Mouse (Mus musculus): Measurements from ENCODE around the gene Lrpprc. TPM values are rescaled to one million over a fixed set of nuclear protein-coding genes. Genes with fewer than 3 reads are reported as not detected.

The Lrpprc gene
- polyA plus RNA-seq, 1 experiment from 2014 or later, result 54.8 TPM

DNA sequence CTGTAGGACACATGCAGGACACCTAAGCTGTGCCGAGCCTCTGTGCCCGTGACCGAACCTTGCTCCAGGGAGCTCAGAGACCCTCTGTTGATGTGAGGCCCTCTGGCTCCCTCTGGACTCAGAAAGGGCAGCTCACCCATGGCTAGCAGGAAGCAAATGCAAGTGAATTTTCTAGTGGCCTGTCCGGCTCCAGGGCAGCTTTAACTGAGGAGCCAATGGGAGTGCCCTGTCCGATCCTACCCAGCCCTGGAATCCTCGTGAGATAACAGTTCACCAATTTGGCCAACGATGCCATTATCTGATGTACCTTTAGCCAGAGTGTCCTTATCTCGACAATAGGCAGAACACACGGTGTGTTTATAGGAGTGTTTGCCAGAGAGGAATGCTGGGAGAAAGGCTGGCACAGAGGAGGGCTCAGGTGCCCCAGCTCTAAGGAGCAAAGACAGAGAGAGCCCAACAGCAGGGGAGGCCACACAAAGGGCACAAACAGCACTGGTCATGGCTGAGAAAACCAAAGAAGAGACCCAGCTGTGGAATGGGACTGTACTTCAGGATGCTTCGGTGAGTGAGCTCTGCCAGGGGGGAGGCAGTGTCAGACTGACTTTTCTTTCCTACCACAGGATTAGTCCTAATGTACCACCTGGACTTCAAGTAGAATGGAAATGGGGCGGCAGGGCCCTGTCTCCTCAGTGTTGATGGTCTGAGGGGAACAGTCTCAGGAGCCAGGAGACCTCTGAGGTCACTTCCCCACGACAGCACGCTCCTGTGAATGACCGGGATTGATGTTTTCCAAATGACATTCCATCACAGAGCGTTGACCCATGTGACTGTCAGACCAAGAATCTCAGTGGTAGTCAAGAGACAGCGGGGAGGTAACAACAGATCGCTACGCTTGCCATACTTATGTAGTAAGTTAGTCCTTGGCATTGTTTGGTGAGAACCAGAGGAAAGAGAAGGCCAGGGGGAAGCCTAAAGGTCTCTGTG lies 107.6 kb downstream of the Lrpprc start, which contains the start of gene Abcg5:
Gene Abcg5, minus strand, starts transcription at position 278 of the 984 bp plus-strand sequence.
- Histone ChIP-seq H3K4me1 (ENCODE audit: insufficient read depth, low read length) (peaks cover 14% of the 10 kb centered on the region), H3K4me2 (replicated peaks; ENCODE audit: low read depth, low read length) (no peak within 1 kb of the TSS), H3K9ac (replicated peaks; ENCODE audit: low read length) (no peak within 1 kb of the TSS), H3K36me3 (ENCODE audit: insufficient read depth, low read length) (no peaks in the 10 kb centered on the region), H3K27me3 (ENCODE audit: insufficient read depth, low read length) (no peaks in the 10 kb centered on the region), H3K9me3 (ENCODE audit: low read length) (no peaks in the 10 kb centered on the region), H3K4me3 (ENCODE audit: low read length) (no peak within 1 kb of the TSS), H3K27ac (ENCODE audit: low read length) (no peak within 1 kb of the TSS)
- peak; percentile 24; the same call in 1 of the 2 replicates for ATAC-seq (ENCODE audit: low FRiP score, low TSS enrichment)
- WGBS, result 70% methylated on average over 18 of the region's 18 CpGs

- Histone ChIP-seq H3K9me3 (ENCODE audit: low read length) (no peaks in the 10 kb centered on the region), H3K27me3 (ENCODE audit: insufficient read depth, low read length) (no peaks in the 10 kb centered on the region), H3K9ac (replicated peaks; ENCODE audit: low read length) (no peak overlapping the region), H3K36me3 (ENCODE audit: insufficient read depth, low read length) (no peaks in the 10 kb centered on the region), H3K4me2 (replicated peaks; ENCODE audit: low read depth, low read length) (no peak overlapping the region), H3K4me3 (ENCODE audit: low read length) (no peak overlapping the region), H3K27ac (ENCODE audit: low read length) (no peak overlapping the region), H3K4me1 (ENCODE audit: insufficient read depth, low read length) (peaks cover 14% of the 10 kb centered on the region)
- WGBS, result 82% methylated on average over 3 of the region's 3 CpGs
- no peak for ATAC-seq (ENCODE audit: low FRiP score, low TSS enrichment)
Measured at GRCm38 (mm10) chr17:84681670-84682069, 108.9 kb downstream of the Lrpprc start.

DNA sequence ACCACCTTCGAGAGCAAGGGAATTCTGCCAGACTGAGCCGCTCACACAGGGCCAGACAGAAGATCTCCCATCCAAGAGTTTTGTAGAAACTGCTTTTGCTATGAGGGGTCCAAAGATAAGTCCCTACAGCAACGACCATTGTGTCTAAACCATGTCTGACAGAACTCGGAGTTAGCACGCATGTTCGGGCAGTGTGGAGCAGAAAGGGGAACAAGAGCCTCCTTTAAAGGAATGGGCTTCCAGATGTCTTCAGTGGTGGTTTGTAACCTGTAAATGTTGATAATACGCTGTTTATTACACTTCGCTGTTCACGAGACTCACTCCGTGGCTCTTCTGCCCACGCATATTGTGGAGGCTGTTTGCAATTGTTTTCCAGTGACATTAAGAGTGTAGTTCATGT lies 113.0 kb downstream of the Lrpprc start:
- no peak for ATAC-seq (ENCODE audit: low FRiP score, low TSS enrichment)
- WGBS, result 82% methylated on average over 11 of the region's 11 CpGs
- Histone ChIP-seq H3K4me1 (ENCODE audit: insufficient read depth, low read length) (peaks cover 31% of the 10 kb centered on the region), H3K9me3 (ENCODE audit: low read length) (no peaks in the 10 kb centered on the region), H3K27me3 (ENCODE audit: insufficient read depth, low read length) (no peaks in the 10 kb centered on the region), H3K4me2 (replicated peaks; ENCODE audit: low read depth, low read length) (no peak overlapping the region), H3K27ac (ENCODE audit: low read length) (no peak overlapping the region), H3K36me3 (ENCODE audit: insufficient read depth, low read length) (no peaks in the 10 kb centered on the region), H3K4me3 (ENCODE audit: low read length) (no peak overlapping the region), H3K9ac (replicated peaks; ENCODE audit: low read length) (no peak overlapping the region)

- Histone ChIP-seq H3K9me3 (ENCODE audit: low read length) (no peaks in the 10 kb centered on the region), H3K4me1 (ENCODE audit: insufficient read depth, low read length) (peaks cover 35% of the 10 kb centered on the region), H3K9ac (replicated peaks; ENCODE audit: low read length) (peak within 1 kb of the TSS; percentile 66), H3K27ac (ENCODE audit: low read length) (no peak within 1 kb of the TSS), H3K27me3 (ENCODE audit: insufficient read depth, low read length) (no peaks in the 10 kb centered on the region), H3K36me3 (ENCODE audit: insufficient read depth, low read length) (no peaks in the 10 kb centered on the region), H3K4me3 (ENCODE audit: low read length) (peak within 1 kb of the TSS; percentile 46), H3K4me2 (replicated peaks; ENCODE audit: low read depth, low read length) (peak within 1 kb of the TSS; percentile 80)
- under 1% methylated on average over 24 of the region's 24 CpGs for WGBS
- peak; percentile 65 for ATAC-seq (ENCODE audit: low FRiP score, low TSS enrichment)
Measured at GRCm38 (mm10) chr17:84675951-84676366, 114.6 kb downstream of the Lrpprc start, which contains the start of gene Abcg8. Gene Abcg8 (plus strand): TSS chr17:84676302.

DNA sequence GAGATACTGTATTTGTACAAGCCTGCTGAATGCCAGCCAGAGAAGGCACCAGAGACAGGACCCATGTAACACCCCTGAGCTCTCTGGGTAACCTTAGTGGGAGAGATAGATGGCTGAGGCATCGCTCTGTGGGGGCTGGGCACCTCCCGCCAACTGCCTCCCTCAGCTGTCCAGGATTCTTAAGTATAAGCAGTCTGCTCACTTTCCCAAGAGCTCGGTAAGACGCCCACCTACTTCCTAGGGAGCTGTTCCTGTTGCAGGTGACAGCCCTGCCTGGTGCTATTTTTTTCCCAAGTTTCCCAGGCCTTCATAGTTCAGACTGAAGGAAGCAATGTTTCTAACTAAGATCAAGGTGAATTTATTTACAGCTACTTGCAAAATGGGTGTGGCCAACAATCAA lies 115.4 kb downstream of the Lrpprc start:
- no peaks in the 10 kb centered on the region for H3K9me3 ChIP-seq (ENCODE audit: low read length)
- ATAC-seq (ENCODE audit: low FRiP score, low TSS enrichment), result no peak
- peaks cover 35% of the 10 kb centered on the region for H3K4me1 ChIP-seq (ENCODE audit: insufficient read depth, low read length)
- 46% methylated on average over 4 of the region's 4 CpGs for WGBS
- H3K4me3 ChIP-seq (ENCODE audit: low read length), result peak overlapping the region; percentile 46; the same call in 1 of the 2 replicates
- peak overlapping the region; percentile 80 for H3K4me2 ChIP-seq (replicated peaks; ENCODE audit: low read depth, low read length)
- H3K27me3 ChIP-seq (ENCODE audit: insufficient read depth, low read length), result no peaks in the 10 kb centered on the region
- H3K9ac ChIP-seq (replicated peaks; ENCODE audit: low read length), result no peak overlapping the region
- H3K27ac ChIP-seq (ENCODE audit: low read length), result no peak overlapping the region
- H3K36me3 ChIP-seq (ENCODE audit: insufficient read depth, low read length), result no peaks in the 10 kb centered on the region

- Histone ChIP-seq H3K27me3 (ENCODE audit: insufficient read depth, low read length) (no peaks in the 10 kb centered on the region), H3K4me3 (ENCODE audit: low read length) (no peak overlapping the region), H3K27ac (ENCODE audit: low read length) (no peak overlapping the region), H3K4me1 (ENCODE audit: insufficient read depth, low read length) (peaks cover 35% of the 10 kb centered on the region), H3K4me2 (replicated peaks; ENCODE audit: low read depth, low read length) (no peak overlapping the region), H3K9ac (replicated peaks; ENCODE audit: low read length) (peak overlapping the region; percentile 48; the same call in 1 of the 2 replicates), H3K9me3 (ENCODE audit: low read length) (no peaks in the 10 kb centered on the region), H3K36me3 (ENCODE audit: insufficient read depth, low read length) (no peaks in the 10 kb centered on the region)
- 21% methylated on average over 7 of the region's 7 CpGs for WGBS
- ATAC-seq (ENCODE audit: low FRiP score, low TSS enrichment), result no peak
Measured at GRCm38 (mm10) chr17:84674048-84674447, 116.5 kb downstream of the Lrpprc start.

DNA sequence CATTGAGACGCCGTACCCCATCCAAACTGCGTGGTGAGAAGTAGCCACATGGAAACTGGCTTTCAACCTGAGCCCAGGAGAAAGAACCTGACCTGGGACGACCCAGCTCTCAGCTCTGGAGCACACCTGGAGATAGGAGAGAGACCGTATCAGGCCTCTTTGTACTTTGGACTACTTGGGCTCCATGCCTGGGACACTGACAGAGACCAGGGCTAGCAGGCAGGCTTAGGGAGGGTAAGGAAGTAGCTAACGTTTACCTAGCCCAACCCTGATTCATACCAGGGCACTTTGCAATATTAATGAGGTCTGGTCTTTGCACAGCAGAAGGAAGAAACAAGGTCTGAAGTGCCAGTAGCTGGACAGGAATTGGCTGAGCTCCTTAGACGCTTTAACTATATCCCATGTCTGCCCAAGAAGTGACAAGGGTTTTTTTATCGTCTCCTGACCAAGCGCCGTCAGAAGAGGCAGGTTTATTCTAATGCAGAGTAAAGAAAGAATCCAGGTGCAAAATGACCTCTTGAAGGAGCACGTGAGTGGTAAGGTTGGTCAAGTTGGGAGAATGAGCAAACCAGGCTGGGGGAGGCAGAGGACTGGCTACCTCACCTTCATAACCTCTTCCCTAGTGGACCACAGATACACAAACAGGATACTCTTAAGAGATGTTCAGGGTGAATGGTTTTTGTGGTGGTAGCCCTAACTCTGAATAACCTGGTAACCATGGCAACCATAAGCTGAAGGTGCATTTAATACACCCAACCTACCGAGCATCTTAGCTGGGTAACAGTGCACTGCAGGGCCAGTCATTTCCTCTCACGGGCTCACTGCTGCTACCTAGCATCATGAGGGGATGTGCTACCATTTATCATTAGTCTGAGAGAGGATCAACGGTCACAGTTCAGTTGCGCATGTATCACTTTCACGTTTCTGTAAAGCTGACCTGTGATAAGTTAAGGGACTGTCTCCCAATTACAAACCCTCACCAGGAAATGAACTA lies 117.9 kb downstream of the Lrpprc start:
- Histone ChIP-seq H3K27ac (ENCODE audit: low read length) (no peak overlapping the region), H3K36me3 (ENCODE audit: insufficient read depth, low read length) (no peaks in the 10 kb centered on the region), H3K4me2 (replicated peaks; ENCODE audit: low read depth, low read length) (no peak overlapping the region), H3K9ac (replicated peaks; ENCODE audit: low read length) (no peak overlapping the region), H3K9me3 (ENCODE audit: low read length) (no peaks in the 10 kb centered on the region), H3K4me1 (ENCODE audit: insufficient read depth, low read length) (peaks cover 35% of the 10 kb centered on the region), H3K27me3 (ENCODE audit: insufficient read depth, low read length) (no peaks in the 10 kb centered on the region), H3K4me3 (ENCODE audit: low read length) (no peak overlapping the region)
- 49% methylated on average over 16 of the region's 16 CpGs for WGBS
- peak; percentile 44; the same call in 1 of the 2 replicates for ATAC-seq (ENCODE audit: low FRiP score, low TSS enrichment)

GRCm38 (mm10) chr17:84667848-84668247 lies 122.7 kb downstream of the Lrpprc start:
- Histone ChIP-seq H3K4me2 (replicated peaks; ENCODE audit: low read depth, low read length) (no peak overlapping the region), H3K27ac (ENCODE audit: low read length) (no peak overlapping the region), H3K9ac (replicated peaks; ENCODE audit: low read length) (no peak overlapping the region), H3K4me3 (ENCODE audit: low read length) (no peak overlapping the region), H3K36me3 (ENCODE audit: insufficient read depth, low read length) (no peaks in the 10 kb centered on the region), H3K9me3 (ENCODE audit: low read length) (no peaks in the 10 kb centered on the region), H3K4me1 (ENCODE audit: insufficient read depth, low read length) (peaks cover 24% of the 10 kb centered on the region), H3K27me3 (ENCODE audit: insufficient read depth, low read length) (no peaks in the 10 kb centered on the region)
- WGBS, result 85% methylated on average over 3 of the region's 3 CpGs
- ATAC-seq (ENCODE audit: low FRiP score, low TSS enrichment), result no peak

GRCm38 (mm10) chr17:84665691-84666090 lies 124.9 kb downstream of the Lrpprc start:
- peaks cover 23% of the 10 kb centered on the region for H3K4me1 ChIP-seq (ENCODE audit: insufficient read depth, low read length)
- no peak overlapping the region for H3K9ac ChIP-seq (replicated peaks; ENCODE audit: low read length)
- H3K9me3 ChIP-seq (ENCODE audit: low read length), result no peaks in the 10 kb centered on the region
- no peak overlapping the region for H3K4me3 ChIP-seq (ENCODE audit: low read length)
- H3K4me2 ChIP-seq (replicated peaks; ENCODE audit: low read depth, low read length), result peak overlapping the region; percentile 34
- ATAC-seq (ENCODE audit: low FRiP score, low TSS enrichment), result peak; percentile 81
- H3K27me3 ChIP-seq (ENCODE audit: insufficient read depth, low read length), result no peaks in the 10 kb centered on the region
- peak overlapping the region; percentile 55; the same call in 1 of the 2 replicates for H3K27ac ChIP-seq (ENCODE audit: low read length)
- WGBS, result 9% methylated on average over 9 of the region's 9 CpGs
- no peaks in the 10 kb centered on the region for H3K36me3 ChIP-seq (ENCODE audit: insufficient read depth, low read length)
